1 mouse cellular context compared by ENCODE assay signal in genomic region chr2:146266539-146266938, GRCm38 (mm10).
TF ChIP-seq lines count a peak whose summit lies in the region.

No protein-coding gene starts in this region.

TF ChIP-seq in CH12.LX, 34 proteins besides CTCF, POLR2A, EP300 and RAD21 (continued from another document):
- TF ChIP-seq UBTF (IDR thresholded peaks at IDR 0.05; ENCODE audit: low read depth, low read length) (no peak), USF1 (IDR thresholded peaks at IDR 0.05; ENCODE audit: low read depth, low read length) (no peak)
